Mouse (Mus musculus) cerebellum, adult 11 months (tissue): Measurements from ENCODE around the gene Mcm3.
"Not testable (repeated sequence)": the region's sequence is repeated elsewhere in the genome, so short reads cannot be mapped to it uniquely, and the experiment has no call there.

Experiments used
- DNase-seq: peaks from one replicate; pipeline ENCODE4 v3.0.0; 2022

Mcm3 gene

DNA sequence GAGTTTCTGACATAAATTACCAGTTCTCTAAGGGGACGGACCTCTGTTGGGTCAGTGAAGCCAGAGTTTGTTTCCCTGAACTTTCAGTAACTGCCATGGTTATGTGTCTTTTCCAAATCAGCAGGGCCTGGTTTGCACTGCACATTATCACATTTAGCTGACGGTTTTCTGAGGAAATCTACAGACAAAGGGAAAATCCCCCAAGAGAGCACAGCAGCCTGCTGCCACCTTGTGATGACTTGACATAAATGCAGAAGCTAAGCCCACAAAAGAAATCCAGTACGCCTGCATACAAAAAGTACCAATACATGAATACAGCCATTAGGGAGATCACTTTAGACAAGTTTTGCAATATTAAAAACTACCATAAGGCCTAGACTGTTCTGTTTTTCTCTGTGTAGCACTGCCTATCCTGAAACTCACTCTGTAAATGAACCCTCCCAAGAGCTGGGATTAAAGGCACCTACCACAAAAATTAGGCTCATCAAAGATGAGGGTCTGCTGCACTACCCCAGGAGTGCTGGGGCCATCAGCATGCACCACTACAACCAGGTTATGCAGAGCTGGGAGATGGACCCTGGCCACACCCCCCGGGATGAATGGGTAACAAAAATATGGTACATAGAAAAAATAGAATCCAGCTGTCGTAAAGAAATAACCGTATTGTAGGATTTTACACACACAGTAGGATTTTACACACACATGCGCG, 18.3 kb downstream of the Mcm3 start:
- no peak for DNase-seq

DNA sequence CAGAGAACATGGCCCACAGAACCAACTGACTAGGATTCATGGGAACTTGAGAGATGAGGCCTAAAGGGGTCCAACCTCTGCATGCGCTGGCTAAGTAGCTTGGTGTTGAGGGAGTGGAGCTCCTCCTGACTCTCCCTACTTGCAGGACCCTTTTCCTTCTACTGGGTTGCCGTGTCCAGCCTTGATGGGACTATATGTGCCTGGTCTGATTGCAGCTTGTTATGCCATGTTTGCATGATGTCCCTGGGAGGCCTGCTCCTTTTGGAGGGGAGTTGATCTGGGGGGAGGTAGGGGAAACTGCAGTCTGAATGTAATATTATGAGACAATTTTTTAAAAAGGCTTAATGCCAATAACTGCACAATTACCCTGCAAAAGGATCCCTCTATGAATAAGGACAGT, 18.8 kb downstream of the Mcm3 start:
- DNase-seq: no peak

DNA sequence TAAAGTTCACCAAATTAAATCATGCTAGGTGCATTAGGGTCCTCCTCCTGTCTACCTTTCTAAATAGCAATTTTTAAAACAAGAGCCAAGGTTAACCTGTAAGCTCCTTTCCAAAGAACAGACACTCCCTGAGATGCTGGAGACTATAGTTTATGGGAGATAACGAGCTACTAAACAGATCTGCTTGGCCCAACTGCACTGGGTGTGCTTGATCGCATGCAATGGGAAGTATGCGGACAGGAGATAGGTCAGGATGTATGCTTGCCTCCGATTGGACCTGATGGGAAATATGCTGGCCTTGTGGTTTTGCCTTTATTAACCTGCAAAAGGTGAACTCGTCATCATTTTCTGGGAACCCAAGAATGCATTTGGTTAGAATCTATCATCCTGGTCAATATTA, 24.9 kb downstream of the Mcm3 start:
- no peak for DNase-seq

DNA sequence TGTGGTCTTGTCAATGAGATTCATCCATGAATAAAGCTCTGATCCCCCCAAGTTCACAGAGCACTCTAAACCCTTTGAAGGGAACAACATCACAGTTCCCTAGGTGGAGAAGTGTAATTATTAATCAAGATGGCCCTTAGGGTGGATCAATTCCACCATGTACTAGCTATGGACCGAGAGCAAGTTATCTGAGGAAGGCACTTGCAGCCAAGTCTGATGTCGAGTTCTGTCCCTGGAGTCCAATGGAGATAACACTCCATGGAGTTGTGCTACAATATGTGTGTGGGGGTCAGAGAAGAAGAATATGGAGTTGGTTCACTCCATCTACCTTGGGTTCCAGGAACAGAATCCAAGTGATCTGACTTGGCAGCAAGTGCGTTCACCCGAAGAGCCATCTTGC, 25.4 kb downstream of the Mcm3 start:
- no peak for DNase-seq

DNA sequence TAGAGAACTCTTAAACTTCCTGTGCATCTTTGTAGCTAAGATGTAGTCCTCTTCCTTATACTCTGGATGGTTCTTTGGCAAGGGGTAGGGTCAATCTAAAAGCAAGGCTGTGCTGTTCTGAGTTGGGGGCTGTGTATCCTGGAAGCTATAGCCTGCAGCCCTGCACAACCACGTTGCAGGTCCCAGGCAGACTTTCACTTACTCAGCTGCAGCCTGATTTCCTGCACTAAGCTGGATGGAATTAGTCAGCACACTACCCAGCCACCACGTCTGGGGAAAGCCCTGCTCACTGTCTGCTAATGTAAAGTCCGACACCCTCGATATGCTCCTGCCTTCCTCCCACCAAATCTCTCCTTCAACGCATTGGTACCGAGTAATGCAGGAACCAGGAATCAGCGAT, 28.7 kb downstream of the Mcm3 start:
- no peak for DNase-seq

DNA sequence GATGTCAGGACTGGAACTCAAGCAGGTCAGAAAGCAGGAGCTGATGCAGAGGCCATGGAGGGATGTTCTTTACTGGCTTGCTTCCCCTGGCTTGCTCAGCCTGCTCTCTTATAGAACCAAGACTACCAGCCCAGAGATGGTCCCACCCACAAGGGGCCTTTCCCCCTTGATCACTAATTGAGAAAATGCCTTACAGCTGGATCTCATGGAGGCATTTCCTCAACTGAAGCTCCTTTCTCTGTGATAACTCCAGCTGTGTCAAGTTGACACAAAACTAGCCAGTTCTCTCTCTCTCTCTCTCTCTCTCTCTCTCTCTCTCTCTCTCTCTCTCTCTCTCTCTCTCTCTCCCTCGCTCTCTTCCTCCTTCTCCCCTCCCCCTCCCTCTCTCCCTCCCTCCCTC, 29.6 kb downstream of the Mcm3 start, which contains the start of gene Il17f:
Gene Il17f (minus strand): TSS at position 101 of the 400 bp plus-strand sequence.
- not testable (repeated sequence) for DNase-seq

DNA sequence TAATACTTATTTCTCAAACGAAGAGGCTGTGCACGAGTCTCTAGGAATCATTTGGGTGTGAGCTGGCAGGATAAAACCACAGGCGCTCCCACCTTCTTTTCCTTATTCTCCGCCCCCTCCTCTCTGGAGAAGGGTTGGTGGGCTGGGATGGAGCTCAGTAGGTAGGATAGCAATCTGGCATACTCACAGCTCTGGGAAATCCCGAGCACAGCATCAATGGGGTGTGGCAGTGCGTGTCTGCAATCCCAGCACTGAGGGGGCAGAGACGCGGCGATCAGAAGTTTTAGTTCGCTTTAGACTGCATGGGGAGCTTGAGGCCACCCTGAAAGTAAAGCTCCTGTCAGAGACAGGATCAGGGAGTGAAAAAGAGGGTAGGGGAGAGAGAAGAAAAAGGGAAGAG, 31.7 kb downstream of the Mcm3 start:
- DNase-seq: no peak

DNA sequence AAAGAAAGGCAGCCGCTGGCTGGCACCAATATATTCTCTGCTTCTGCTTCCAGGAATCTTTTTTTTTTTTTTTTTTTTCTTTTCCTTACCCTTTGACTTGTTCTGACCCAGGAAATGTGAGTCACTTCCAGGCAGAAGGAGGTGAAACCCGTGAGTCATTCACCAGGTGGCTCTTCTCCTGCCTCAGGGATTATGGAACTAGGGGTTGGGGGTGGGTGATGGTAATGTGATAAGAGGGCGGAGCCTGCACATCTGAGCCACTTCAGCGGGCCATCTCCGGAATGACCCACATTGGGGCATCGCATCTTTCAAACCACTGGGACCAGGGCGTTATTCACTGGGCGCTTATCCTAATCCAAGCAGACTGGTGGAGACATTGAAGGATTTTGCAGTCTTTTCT, 33.1 kb downstream of the Mcm3 start:
- DNase-seq: no peak

DNA sequence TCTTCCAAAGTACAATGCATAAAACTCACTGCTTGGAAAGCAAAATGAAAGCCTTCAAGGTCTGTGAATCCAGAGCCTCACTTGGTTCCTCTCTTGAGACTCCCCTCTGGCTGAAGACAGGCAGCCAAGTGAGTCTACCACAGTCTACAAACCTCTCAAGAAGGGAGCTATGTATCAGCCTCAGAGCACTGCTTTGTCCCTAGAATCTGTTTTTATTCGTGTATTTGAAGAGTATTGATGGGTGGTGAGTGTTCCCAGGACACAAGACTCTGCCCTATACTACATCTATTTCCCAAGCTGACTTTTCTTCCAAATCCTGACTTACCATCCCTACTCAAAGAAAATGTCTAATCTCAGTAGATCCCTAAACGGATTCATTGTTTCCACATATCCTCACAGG, 41.7 kb downstream of the Mcm3 start:
- DNase-seq: no peak

DNA sequence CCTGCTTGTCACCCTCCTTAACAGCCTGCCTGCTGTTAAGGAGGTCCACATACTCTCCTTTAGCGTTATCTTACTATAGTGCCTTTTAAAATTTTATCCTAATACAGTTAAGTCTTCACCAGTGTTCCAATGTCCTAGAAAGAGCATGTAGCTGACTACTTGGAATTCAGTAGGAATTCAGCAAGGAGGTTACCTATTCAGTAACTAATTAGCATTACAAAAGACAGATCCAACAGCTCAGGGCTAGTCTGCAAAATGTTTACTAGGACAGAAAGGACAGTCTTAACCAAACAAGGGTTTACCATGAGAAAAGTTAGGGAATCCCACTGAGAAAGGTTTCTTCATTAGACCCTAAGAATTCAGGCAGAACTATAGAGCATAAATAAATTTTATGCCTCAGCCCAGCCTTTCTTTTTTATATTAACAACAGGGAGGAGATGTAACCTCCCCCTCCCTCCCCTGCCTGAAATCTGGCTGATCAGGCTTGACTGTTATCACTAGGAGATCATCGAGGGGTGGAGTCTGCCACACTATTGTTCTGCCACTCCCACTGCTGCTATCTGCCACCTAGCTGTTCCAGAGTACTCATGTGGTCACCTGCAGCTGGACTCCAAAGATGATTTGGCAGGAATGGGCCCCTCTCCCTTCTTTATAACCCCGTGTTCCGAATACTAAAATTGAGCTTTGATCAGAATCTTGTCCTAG, 45.9 kb downstream of the Mcm3 start:
- DNase-seq: not testable (repeated sequence)

DNA sequence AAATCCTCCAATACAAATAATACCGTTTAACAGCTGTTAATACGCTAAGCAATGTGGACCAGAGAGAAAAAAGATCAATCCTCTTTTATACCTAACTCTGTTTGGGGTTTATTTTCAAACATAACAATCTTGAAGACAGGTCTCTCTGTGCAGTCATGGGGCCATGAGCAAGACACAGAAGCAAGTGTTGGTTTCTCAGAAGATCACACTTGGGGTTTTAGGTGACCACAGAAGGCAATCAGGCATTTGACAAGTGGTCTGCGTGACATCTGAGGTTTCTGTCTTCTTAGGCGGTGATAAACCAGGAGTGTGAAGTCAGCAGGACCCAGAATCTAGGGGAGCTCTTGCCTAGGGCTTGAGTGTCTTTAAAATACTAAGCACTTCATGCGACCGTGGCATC, 53.6 kb downstream of the Mcm3 start:
- DNase-seq: no peak

DNA sequence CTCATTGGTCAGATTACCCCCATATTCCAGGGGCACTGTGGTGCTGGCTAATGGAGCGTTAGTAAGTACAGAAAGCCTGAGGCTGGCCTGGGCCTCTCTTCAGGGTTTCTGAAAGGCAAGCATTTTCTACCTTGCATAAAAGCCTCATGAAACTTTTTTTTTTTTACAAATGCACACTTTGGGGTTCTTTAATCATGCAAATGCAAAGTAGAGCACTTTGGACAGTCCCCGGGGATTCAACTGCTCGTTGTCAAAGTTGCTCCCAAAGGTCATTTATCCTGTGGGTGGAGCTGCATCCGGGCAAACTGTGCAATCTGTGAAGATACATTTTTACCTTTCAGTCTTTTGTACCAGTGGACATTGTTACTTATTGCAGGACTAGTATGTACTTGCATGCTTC, 58.7 kb downstream of the Mcm3 start:
- DNase-seq: no peak

DNA sequence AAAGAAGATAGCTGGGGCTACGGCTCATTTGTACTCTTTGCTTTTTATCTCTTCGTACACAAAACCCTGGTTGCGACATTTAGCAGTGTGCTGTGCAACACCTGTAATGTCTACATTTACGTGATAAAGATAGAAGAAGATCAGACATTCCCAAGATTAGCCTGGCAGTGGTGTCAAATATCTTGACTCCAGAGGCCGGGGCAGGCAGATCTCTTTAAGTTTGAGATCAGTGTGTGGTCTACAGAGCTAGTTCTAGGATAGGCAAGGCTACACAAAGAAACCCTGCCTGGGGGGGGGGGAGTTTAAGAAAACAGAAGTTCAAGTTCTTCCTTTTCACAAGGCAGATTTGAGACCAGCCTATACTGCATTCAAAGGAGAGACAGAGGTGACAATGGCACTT, 59.8 kb downstream of the Mcm3 start:
- no peak for DNase-seq

DNA sequence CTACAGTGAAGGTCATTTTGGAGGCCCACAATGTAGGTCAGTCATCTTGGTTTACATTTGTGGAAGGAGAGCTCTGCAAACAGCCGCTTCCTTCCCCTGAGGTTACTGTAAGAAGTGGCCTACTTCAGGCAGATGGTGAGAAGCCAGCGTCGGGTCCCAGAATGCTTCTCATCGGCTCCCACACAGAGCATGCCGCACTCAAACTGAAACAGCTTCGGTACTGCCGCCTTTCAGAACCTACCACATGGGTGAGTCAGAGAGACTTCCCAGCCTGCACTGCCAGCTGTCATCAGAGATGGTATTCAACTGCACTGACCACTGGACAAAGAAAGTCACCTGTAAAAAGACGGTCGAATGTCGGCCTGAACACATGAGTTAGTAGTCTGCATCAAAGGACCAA, 60.3 kb downstream of the Mcm3 start:
- no peak for DNase-seq

DNA sequence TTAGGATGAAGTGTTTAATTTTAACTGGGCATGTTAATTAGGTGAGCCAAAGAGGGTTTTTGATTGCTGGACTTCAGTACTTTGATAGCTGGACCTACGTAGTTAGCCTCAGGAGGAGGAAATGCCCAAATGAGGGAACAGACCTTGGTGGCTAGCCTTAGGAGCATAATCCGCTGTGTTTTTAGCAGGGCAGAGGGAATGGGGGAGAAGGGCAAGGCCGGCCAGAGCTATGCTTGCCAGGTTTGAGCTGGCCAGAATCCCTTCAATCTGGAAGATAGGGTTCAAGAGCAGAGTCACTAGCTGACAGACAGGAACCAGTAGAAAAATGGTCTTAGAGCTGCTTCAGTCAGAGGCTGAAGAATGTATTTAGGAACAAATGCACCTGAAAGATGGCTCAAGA, 62.5 kb downstream of the Mcm3 start:
- DNase-seq: no peak

DNA sequence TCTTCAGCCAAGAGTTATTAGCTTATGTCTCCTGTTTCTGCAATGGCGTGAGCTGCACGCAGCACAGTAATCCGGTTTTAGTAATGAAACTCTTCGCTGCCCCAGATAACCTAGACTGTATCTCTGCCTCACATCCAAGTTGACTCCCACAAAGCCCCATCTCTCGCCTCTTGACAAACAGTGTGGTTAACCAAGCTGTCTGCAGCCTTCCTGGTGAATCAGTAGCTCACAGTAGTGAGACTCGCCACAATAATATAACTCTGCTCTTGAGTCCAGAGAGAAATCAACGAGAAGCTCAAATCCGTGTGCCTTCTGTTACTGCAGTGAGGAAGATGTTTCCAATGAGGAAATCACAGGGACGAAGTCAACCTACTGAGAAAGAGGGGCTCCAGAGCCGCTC, 65.7 kb downstream of the Mcm3 start:
- no peak for DNase-seq
